Comparison of ENCODE assay signal across 8 mouse cellular contexts in the genomic region with DNA sequence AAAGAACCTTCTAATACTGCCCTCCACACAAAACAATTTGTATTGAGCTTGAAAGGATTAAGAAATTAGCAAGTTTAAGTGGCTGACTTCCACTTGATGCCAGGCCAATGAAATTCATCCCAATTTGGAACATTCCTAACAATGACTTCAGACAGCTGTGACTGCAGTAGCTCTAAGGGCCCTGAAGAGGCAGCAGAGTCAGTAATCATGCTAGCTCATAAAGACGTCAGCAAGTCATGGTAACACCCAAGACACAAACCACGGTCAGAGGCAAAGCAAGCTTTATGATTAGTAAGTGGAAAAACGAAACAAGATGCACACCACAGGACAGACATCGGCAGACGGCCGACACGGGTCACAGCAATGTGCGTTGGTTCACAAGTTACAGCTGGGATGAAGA.
DNase-seq lines count a peak whose midpoint lies in the region; ATAC-seq and TF ChIP-seq lines count a peak whose summit lies in the region.

No protein-coding gene starts in this region.

- H3K4me2 ChIP-seq in liver, embryonic 11.5 days: no peak overlapping the region
- no peak overlapping the region for H3K4me2 ChIP-seq in liver, embryonic 12.5 days
- H3K4me2 ChIP-seq in lung, postnatal 0 days (replicated peaks; ENCODE audit: low read depth, low read length): peak overlapping the region; percentile 15; the same call in 1 of the 2 replicates

- H3K9me3 ChIP-seq in liver, embryonic 11.5 days (ENCODE audit: control insufficient read depth, low read length): no peaks in the 10 kb centered on the region
- H3K9me3 ChIP-seq in liver, embryonic 12.5 days (replicated peaks): no peaks in the 10 kb centered on the region
- H3K9me3 ChIP-seq in lung, postnatal 0 days (ENCODE audit: low read length): no peaks in the 10 kb centered on the region

- peaks cover 4% of the 10 kb centered on the region; the same call in 1 of the 2 replicates for H3K36me3 ChIP-seq in liver, embryonic 11.5 days (ENCODE audit: control insufficient read depth, insufficient read depth, low read length)
- H3K36me3 ChIP-seq in liver, embryonic 12.5 days: peaks cover 86% of the 10 kb centered on the region
- H3K36me3 ChIP-seq in lung, postnatal 0 days (ENCODE audit: insufficient read depth, low read length): 0 out of 2 replicates have a peak, but pooled peaks cover 4% of the 10 kb centered on the region
- peaks cover 3% of the 10 kb centered on the region for H3K36me3 ChIP-seq in splenic B cell, adult 2 months (ENCODE audit: control insufficient read depth, insufficient read depth, low read length, poor library complexity, severe bottlenecking)

- no peaks in the 10 kb centered on the region for H3K27me3 ChIP-seq in liver, embryonic 11.5 days (replicated peaks; ENCODE audit: control insufficient read depth, insufficient read depth, low read length)
- H3K27me3 ChIP-seq in liver, embryonic 12.5 days (replicated peaks): no peaks in the 10 kb centered on the region
- H3K27me3 ChIP-seq in lung, postnatal 0 days (replicated peaks; ENCODE audit: insufficient read depth, low read length): no peaks in the 10 kb centered on the region
- H3K27me3 ChIP-seq in splenic B cell, adult 2 months (ENCODE audit: control insufficient read depth, insufficient read depth, low read length, poor library complexity, severe bottlenecking): no peaks in the 10 kb centered on the region

- peak; percentile 78 for TF ChIP-seq CTCF in lung, postnatal 0 days (IDR thresholded peaks at IDR 0.05)

- no peak overlapping the region for H3K27ac ChIP-seq in liver, embryonic 11.5 days (ENCODE audit: low read depth, low read length)
- H3K27ac ChIP-seq in liver, embryonic 12.5 days: no peak overlapping the region
- no peak overlapping the region for H3K27ac ChIP-seq in lung, postnatal 0 days (ENCODE audit: low read length)

- no peak for TF ChIP-seq EP300 in lung, postnatal 0 days (IDR thresholded peaks at IDR 0.05)

- peak; percentile 54; the same call in 1 of the 2 replicates for ATAC-seq in liver, embryonic 11.5 days (replicated peaks; ENCODE audit: low FRiP score)
- no peak; the same call in 1 of the 2 replicates for ATAC-seq in liver, embryonic 12.5 days
- peak; percentile 89 for ATAC-seq in lung, postnatal 0 days

- H3K4me1 ChIP-seq in liver, embryonic 11.5 days (replicated peaks; ENCODE audit: control insufficient read depth, insufficient read depth, low read length): no peaks in the 10 kb centered on the region
- H3K4me1 ChIP-seq in liver, embryonic 12.5 days: no peaks in the 10 kb centered on the region
- H3K4me1 ChIP-seq in lung, postnatal 0 days (ENCODE audit: insufficient read depth, low read depth, low read length): no peaks in the 10 kb centered on the region

- no peak for DNase-seq in liver, embryonic 11.5 days (ENCODE audit: low spot score)
- DNase-seq in cerebellum, adult 8-10 months: peak; percentile 27
- peak; percentile 14 for DNase-seq in gastrocnemius, postnatal 10 days
- DNase-seq in kidney, postnatal 25 days: peak; percentile 31 to 55
- DNase-seq in lung, postnatal 0 days (ENCODE audit: low spot score): peak; percentile 94
- DNase-seq in splenic B cell, adult 2 months (ENCODE audit: low read depth, low spot score): peak; percentile 31
- DNase-seq in spleen, adult 12 weeks (ENCODE audit: low spot score): no peak

- H3K4me3 ChIP-seq in liver, embryonic 11.5 days (ENCODE audit: low read depth, low read length): no peak overlapping the region
- no peak overlapping the region for H3K4me3 ChIP-seq in liver, embryonic 12.5 days
- H3K4me3 ChIP-seq in lung, postnatal 0 days (ENCODE audit: low read depth, low read length): no peak overlapping the region

- no peak overlapping the region for H3K9ac ChIP-seq in liver, embryonic 11.5 days (ENCODE audit: low read depth, low read length)
- H3K9ac ChIP-seq in liver, embryonic 12.5 days: no peak overlapping the region
- no peak overlapping the region for H3K9ac ChIP-seq in lung, postnatal 0 days (replicated peaks; ENCODE audit: low read depth)

- 80% methylated on average over 8 of the region's 8 CpGs for WGBS in liver, embryonic 11.5 days
- 74% methylated on average over 8 of the region's 8 CpGs for WGBS in liver, embryonic 12.5 days (ENCODE audit: insufficient replicate concordance)
- WGBS in lung, postnatal 0 days: 48% methylated on average over 8 of the region's 8 CpGs

Comparison
In these comparisons a context has a peak if more than half of its experiments do, and no peak if none do; other contexts are left out.
1. DNase-seq: peak in cerebellum, adult 8-10 months (single experiment), gastrocnemius, postnatal 10 days (single experiment), kidney, postnatal 25 days (2 of 2), lung, postnatal 0 days (single experiment) and splenic B cell, adult 2 months (single experiment); none in liver, embryonic 11.5 days (single experiment) and spleen, adult 12 weeks (single experiment).